Mouse (Mus musculus): Measurements from ENCODE around the gene Zmynd8.

DNA sequence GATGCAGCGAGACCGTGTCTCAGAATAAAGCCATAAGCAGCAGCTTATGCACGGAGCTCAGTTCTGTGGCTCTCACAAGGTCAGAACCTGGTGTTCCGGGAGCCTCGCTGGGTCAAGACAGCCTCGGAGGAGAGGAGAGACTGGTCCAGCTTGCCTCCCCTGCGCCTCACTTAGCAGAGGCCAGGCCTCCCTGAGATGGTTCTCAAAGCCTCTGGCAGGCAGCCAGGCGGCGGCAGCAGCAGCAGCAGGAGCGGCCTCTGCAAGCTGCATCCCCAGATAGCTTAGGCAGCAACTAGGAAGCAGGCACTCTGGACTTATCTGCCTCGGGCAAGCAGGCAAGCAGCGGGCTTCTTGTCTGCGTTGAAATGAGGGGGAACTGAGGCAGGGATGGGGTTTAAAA lies 10.4 kb downstream of the Zmynd8 start:
- TF ChIP-seq E2F4 (IDR thresholded peaks at IDR 0.05; ENCODE audit: borderline replicate concordance, low read depth, low read length): no peak
- peak; percentile 82 for TF ChIP-seq TBP (IDR thresholded peaks at IDR 0.05; ENCODE audit: low read depth, low read length)
- no peak for TF ChIP-seq CTCF (IDR thresholded peaks at IDR 0.05 in 2 of 3, conservative IDR thresholded peaks at IDR 0.05 in 1 of 3; ENCODE audit: control insufficient read depth in 1 of 3, insufficient read depth in 1 of 3, low read depth in 2 of 3, low read length in 3 of 3, poor library complexity in 1 of 3, severe bottlenecking in 1 of 3)
- peak; percentile 52; the same call in 1 of the 2 replicates for TF ChIP-seq HCFC1 (IDR thresholded peaks at IDR 0.05; ENCODE audit: low read depth, low read length)
- TF ChIP-seq SMC3 (IDR thresholded peaks at IDR 0.05; ENCODE audit: low read depth, low read length): no peak; the same call in 1 of the 2 replicates
- peak; percentile 94 to 95 for TF ChIP-seq EP300 (IDR thresholded peaks at IDR 0.05; ENCODE audit: low read depth in 1 of 2, low read length in 2 of 2)
- peak; percentile 100 for TF ChIP-seq TAL1 (IDR thresholded peaks at IDR 0.05; ENCODE audit: low read length)
- no peak for TF ChIP-seq RAD21 (IDR thresholded peaks at IDR 0.05; ENCODE audit: low read depth, low read length)
- TF ChIP-seq CHD1 (IDR thresholded peaks at IDR 0.05; ENCODE audit: low read depth, low read length): no peak
- peak; percentile 92 for TF ChIP-seq GATA1 (IDR thresholded peaks at IDR 0.05; ENCODE audit: low read depth, low read length)
- peak; percentile 98 for TF ChIP-seq TCF12 (IDR thresholded peaks at IDR 0.05; ENCODE audit: low read depth, low read length)
- TF ChIP-seq MAX (IDR thresholded peaks at IDR 0.05; ENCODE audit: low read length): no peak
- TF ChIP-seq MAFK (IDR thresholded peaks at IDR 0.05; ENCODE audit: borderline replicate concordance, low read depth, low read length): peak; percentile 6; the same call in 1 of the 2 replicates

Measured in MEL (cell line).